Comparison of ENCODE assay signal across 23 mouse cellular contexts in the genomic region with DNA sequence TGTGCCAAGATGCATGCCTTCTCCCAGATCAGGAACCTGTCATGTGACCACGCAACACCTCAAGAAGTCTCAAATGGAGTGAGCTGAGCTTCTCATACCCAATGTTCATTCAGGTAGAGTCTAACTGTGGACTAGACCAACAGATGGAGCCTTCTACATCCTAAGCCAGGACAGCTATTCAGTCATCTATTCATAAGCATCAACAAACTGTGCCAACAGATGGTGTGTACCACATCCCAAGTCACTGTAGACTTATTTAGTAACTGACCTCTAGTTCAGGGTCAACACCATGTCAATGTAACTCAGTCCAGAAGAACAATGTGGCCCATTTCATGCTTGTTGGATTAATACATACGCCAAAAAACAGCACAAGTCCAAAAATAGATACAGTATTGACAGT.
"Had no signal": no experiment of that assay in that cellular context is flagged by ENCODE, and none has a peak within 500 bp of the region (broad histone marks: within the 10 kb centered on the region; RNA-seq: fewer than 3 reads in every experiment).

No protein-coding gene starts in this region.

- H3K4me1 ChIP-seq: embryonic facial prominence, embryonic 10.5 days; embryonic facial prominence, embryonic 12.5 days; embryonic facial prominence, embryonic 13.5 days; embryonic facial prominence, embryonic 15.5 days; forebrain, embryonic 12.5 days; forebrain, embryonic 13.5 days; forebrain, embryonic 15.5 days; heart, embryonic 10.5 days had no signal

- DNase-seq: cerebellum, adult 9-10 months; cerebellum, adult 9-11 months; cerebellum, postnatal 36 days; embryo, embryonic 11 days; forebrain, postnatal 0 days; gastrocnemius, adult 2 months; gastrocnemius, postnatal 10 days; gastrocnemius, postnatal 14 days; gastrocnemius, postnatal 25 days; gastrocnemius, postnatal 36 days; heart, adult 11 months; heart, adult 18-20 months; heart, adult 2 months had no signal

- H3K4me3 ChIP-seq: embryonic facial prominence, embryonic 10.5 days; embryonic facial prominence, embryonic 12.5 days; embryonic facial prominence, embryonic 13.5 days; embryonic facial prominence, embryonic 15.5 days; erythroblast, embryonic 14.5 days; forebrain, embryonic 10.5 days; forebrain, embryonic 12.5 days; forebrain, embryonic 13.5 days; forebrain, embryonic 15.5 days; gastrocnemius, adult 2 months; heart, adult 2 months; heart, embryonic 10.5 days had no signal
